In the genomic region with DNA sequence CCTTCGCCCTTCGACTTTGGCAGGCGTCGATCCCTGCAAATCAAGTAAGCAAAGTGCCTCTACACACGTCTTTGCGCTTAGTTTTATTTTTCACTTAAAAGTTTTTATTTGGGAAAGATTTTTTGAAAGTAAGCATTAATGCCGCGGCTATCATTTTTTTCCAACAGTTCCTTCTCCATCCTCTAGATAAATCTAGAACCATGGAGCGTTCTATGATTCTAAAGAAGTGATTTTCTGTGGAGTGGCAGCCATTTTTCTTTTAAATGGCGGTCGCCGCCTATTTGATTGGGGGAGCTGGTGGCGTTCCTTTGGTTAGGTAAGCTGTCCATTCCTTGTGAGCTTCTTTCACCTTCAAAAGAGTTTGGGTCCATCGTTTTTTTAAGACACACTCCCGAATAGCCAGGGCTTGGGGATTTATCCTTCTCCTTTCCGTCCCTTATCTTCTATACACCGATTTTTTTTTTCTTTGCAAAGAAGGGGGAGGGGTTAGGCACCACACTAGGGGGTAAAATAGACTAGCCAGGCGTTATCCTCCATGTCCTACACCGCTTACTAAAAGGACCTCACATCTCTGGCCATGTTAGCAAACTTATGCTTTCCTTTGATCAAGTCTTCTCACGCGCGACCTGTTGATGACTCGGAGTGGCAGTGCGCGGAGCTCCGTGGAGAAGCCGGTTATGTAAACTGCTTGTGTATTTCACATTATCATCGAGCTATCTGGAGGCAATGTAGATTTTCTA, we compare ENCODE assay signal across 18 mouse cellular contexts. TPM values are rescaled to one million over a fixed set of nuclear protein-coding genes. Genes with fewer than 3 reads are reported as not detected.
DNase-seq lines count a peak whose midpoint lies in the region; ATAC-seq lines count a peak whose summit lies in the region.
"Had no signal": no experiment of that assay in that cellular context is flagged by ENCODE, and none has a peak within 500 bp of the region (broad histone marks: within the 10 kb centered on the region; RNA-seq: fewer than 3 reads in every experiment).

No protein-coding gene starts in this region.

- no peak overlapping the region for H3K9ac ChIP-seq in intestine, embryonic 14.5 days (ENCODE audit: low read length)
- no peak overlapping the region for H3K9ac ChIP-seq in intestine, embryonic 15.5 days
- H3K9ac ChIP-seq in midbrain, embryonic 12.5 days (replicated peaks) = peak overlapping the region; percentile 17; the same call in 1 of the 2 replicates
- H3K9ac ChIP-seq: heart, embryonic 15.5 days; limb, embryonic 12.5 days; lung, embryonic 14.5 days had no signal

- H3K4me1 ChIP-seq in intestine, embryonic 14.5 days (replicated peaks; ENCODE audit: control insufficient read depth, insufficient read depth, low read length) = no peaks in the 10 kb centered on the region
- 0 out of 2 replicates have a peak, but pooled peaks cover 2% of the 10 kb centered on the region for H3K4me1 ChIP-seq in intestine, embryonic 15.5 days (replicated peaks)
- H3K4me1 ChIP-seq in hindbrain, embryonic 10.5 days (replicated peaks) = peaks cover 74% of the 10 kb centered on the region
- H3K4me1 ChIP-seq in midbrain, embryonic 12.5 days = peaks cover 58% of the 10 kb centered on the region

- peak; percentile 61 for DNase-seq in intestine, embryonic 14.5 days (ENCODE audit: low spot score)
- peak; percentile 44 for DNase-seq in hindbrain, embryonic 10.5 days (ENCODE audit: low spot score)
- peak; percentile 49 for DNase-seq in retina, embryonic 14.5 days (ENCODE audit: low spot score)
- no peak for DNase-seq in c-Kit-positive CD71-positive TER-119-positive erythroid progenitor cells, embryonic 14.5 days (ENCODE audit: low spot score)
- DNase-seq in adrenal gland, adult (ENCODE audit: inconsistent age in 2 of 2, low spot score in 1 of 2) = no peak
- no peak for DNase-seq in left cerebral cortex, postnatal 25 days (ENCODE audit: low spot score in 2 of 2)
- DNase-seq: adrenal gland, postnatal 10 days; lung, embryonic 14.5 days; spleen, adult 18-20 months had no signal

- H3K27me3 ChIP-seq in intestine, embryonic 14.5 days (replicated peaks; ENCODE audit: control insufficient read depth, insufficient read depth, low read length) = peaks cover 100% of the 10 kb centered on the region
- peaks cover 91% of the 10 kb centered on the region for H3K27me3 ChIP-seq in intestine, embryonic 15.5 days (replicated peaks)
- peaks cover 99% of the 10 kb centered on the region for H3K27me3 ChIP-seq in hindbrain, embryonic 10.5 days (ENCODE audit: insufficient read depth, poor library complexity, severe bottlenecking)
- peaks cover 87% of the 10 kb centered on the region for H3K27me3 ChIP-seq in midbrain, embryonic 12.5 days

- no peak overlapping the region for H3K4me2 ChIP-seq in intestine, embryonic 14.5 days (ENCODE audit: low read length)
- H3K4me2 ChIP-seq in intestine, embryonic 15.5 days (replicated peaks) = no peak overlapping the region
- H3K4me2 ChIP-seq in midbrain, embryonic 12.5 days (replicated peaks) = peak overlapping the region; percentile 71
- H3K4me2 ChIP-seq: heart, embryonic 15.5 days; limb, embryonic 12.5 days; lung, embryonic 14.5 days had no signal

- 1% methylated on average over 28 of the region's 28 CpGs for WGBS in intestine, embryonic 14.5 days
- 2% methylated on average over 28 of the region's 28 CpGs for WGBS in intestine, embryonic 15.5 days
- under 1% methylated on average over 28 of the region's 28 CpGs for WGBS in hindbrain, embryonic 10.5 days
- WGBS in midbrain, embryonic 12.5 days = under 1% methylated on average over 28 of the region's 28 CpGs

- intact Hi-C loops in left cerebral cortex, postnatal 25 days (cut with DNase I) = loop anchor here (5.0 to 10.0 kb wide), 2 partner anchors 261 to 1446 kb away; a partner anchor contains a TSS

- ATAC-seq in intestine, embryonic 14.5 days (replicated peaks; ENCODE audit: low FRiP score, low TSS enrichment, low read depth) = no peak
- ATAC-seq in intestine, embryonic 15.5 days = no peak
- ATAC-seq in midbrain, embryonic 12.5 days (ENCODE audit: low FRiP score, low read depth) = no peak
- ATAC-seq: Patski had no signal

- H3K36me3 ChIP-seq in intestine, embryonic 14.5 days (ENCODE audit: control insufficient read depth, insufficient read depth, low read length) = no peaks in the 10 kb centered on the region
- no peaks in the 10 kb centered on the region for H3K36me3 ChIP-seq in intestine, embryonic 15.5 days
- H3K36me3 ChIP-seq in hindbrain, embryonic 10.5 days = no peaks in the 10 kb centered on the region
- H3K36me3 ChIP-seq in midbrain, embryonic 12.5 days = no peaks in the 10 kb centered on the region
- H3K36me3 ChIP-seq: heart, embryonic 15.5 days; limb, embryonic 12.5 days had no signal

- no peaks in the 10 kb centered on the region for H3K9me3 ChIP-seq in intestine, embryonic 14.5 days (ENCODE audit: control insufficient read depth, low read length)
- no peaks in the 10 kb centered on the region for H3K9me3 ChIP-seq in intestine, embryonic 15.5 days
- H3K9me3 ChIP-seq in hindbrain, embryonic 10.5 days = no peaks in the 10 kb centered on the region
- no peaks in the 10 kb centered on the region for H3K9me3 ChIP-seq in midbrain, embryonic 12.5 days
- H3K9me3 ChIP-seq: heart, embryonic 15.5 days; limb, embryonic 12.5 days had no signal

- no peak overlapping the region for H3K4me3 ChIP-seq in intestine, embryonic 14.5 days (ENCODE audit: low read depth, low read length)
- H3K4me3 ChIP-seq in intestine, embryonic 15.5 days (replicated peaks) = no peak overlapping the region
- H3K4me3 ChIP-seq in hindbrain, embryonic 10.5 days = peak overlapping the region; percentile 45
- H3K4me3 ChIP-seq in midbrain, embryonic 12.5 days = peak overlapping the region; percentile 27
- H3K4me3 ChIP-seq: heart, embryonic 15.5 days; limb, embryonic 12.5 days had no signal

- H3K27ac ChIP-seq in intestine, embryonic 14.5 days (ENCODE audit: low read depth) = no peak overlapping the region
- no peak overlapping the region for H3K27ac ChIP-seq in intestine, embryonic 15.5 days
- peak overlapping the region; percentile 60; the same call in 1 of the 2 replicates for H3K27ac ChIP-seq in hindbrain, embryonic 10.5 days
- H3K27ac ChIP-seq in midbrain, embryonic 12.5 days (replicated peaks) = no peak overlapping the region
- H3K27ac ChIP-seq: heart, embryonic 15.5 days; limb, embryonic 12.5 days had no signal

RNA-seq across cellular contexts. Expression of a gene that starts 7.6 kb away (rescaled TPM):
- polyA plus RNA-seq in intestine, embryonic 14.5 days (2014; fragmentation: Nextera tagmentation; extraction: Ambion mirVana) = not detected in 2 replicates
- polyA plus RNA-seq in intestine, embryonic 15.5 days (2015; fragmentation: Nextera tagmentation; extraction: Ambion mirVana) = not detected in 2 replicates
- 5.7 and 6.8 TPM in 2 replicates for polyA plus RNA-seq in hindbrain, embryonic 10.5 days (2016; fragmentation: Nextera tagmentation; extraction: Ambion mirVana)
- polyA plus RNA-seq in midbrain, embryonic 12.5 days (2016; fragmentation: Nextera tagmentation; extraction: Ambion mirVana) = 7.3 and 8.0 TPM in 2 replicates
- not detected for total RNA-seq in left cerebral cortex, postnatal 25 days (2021)
- total RNA-seq: adrenal gland, postnatal 10 days; common myeloid progenitor, adult 5-6 weeks; gastrocnemius, postnatal 4 days had no signal
- polyA plus RNA-seq: heart, embryonic 15.5 days; large intestine, adult 2 months; limb, embryonic 12.5 days; lung, embryonic 14.5 days; Patski; testis, adult 2 months had no signal

Comparison
In these comparisons a context has a peak if more than half of its experiments do, and no peak if none do; other contexts are left out.
1. DNase-seq: peak in intestine, embryonic 14.5 days (single experiment), hindbrain, embryonic 10.5 days (single experiment) and retina, embryonic 14.5 days (single experiment); none in c-Kit-positive CD71-positive TER-119-positive erythroid progenitor cells, embryonic 14.5 days (single experiment), adrenal gland, adult (0 of 2) and left cerebral cortex, postnatal 25 days (0 of 2).
2. H3K4me3 ChIP-seq: peak in hindbrain, embryonic 10.5 days (single experiment) and midbrain, embryonic 12.5 days (single experiment); none in intestine, embryonic 14.5 days (single experiment) and intestine, embryonic 15.5 days (single experiment).